Mouse (Mus musculus) megakaryocyte-erythroid progenitor cell, adult 5-6 weeks (primary cell): Measurements from ENCODE around the gene Plekho2. TPM values are rescaled to one million over a fixed set of nuclear protein-coding genes. Genes with fewer than 3 reads are reported as not detected.

Source experiments
- ATAC-seq: replicated peaks from 2 replicates; pipeline ENCODE4 v1.8.0; 2016; ENCODE audit warnings: mild to moderate bottlenecking, inconsistent platforms; ENCODE audit not compliant: severe bottlenecking, poor library complexity, low FRiP score, low TSS enrichment
- total RNA-seq, 2 experiments: library from RNA; stranded (forward) in 1 of 2; stranded (reverse) in 1 of 2; fragments of 200-1000, 215-1000 nt in 1 of 2; fragments of >200 nt in 1 of 2; fragmentation: Nextera tagmentation in 1 of 2; gene quantifications; 2 replicates each; pipeline ENCODE4 v1.2.3; 2014 to 2017

Gene Plekho2
- total RNA-seq, 2 experiments from 2014 or later = 16.8 to 29.1 TPM

DNA sequence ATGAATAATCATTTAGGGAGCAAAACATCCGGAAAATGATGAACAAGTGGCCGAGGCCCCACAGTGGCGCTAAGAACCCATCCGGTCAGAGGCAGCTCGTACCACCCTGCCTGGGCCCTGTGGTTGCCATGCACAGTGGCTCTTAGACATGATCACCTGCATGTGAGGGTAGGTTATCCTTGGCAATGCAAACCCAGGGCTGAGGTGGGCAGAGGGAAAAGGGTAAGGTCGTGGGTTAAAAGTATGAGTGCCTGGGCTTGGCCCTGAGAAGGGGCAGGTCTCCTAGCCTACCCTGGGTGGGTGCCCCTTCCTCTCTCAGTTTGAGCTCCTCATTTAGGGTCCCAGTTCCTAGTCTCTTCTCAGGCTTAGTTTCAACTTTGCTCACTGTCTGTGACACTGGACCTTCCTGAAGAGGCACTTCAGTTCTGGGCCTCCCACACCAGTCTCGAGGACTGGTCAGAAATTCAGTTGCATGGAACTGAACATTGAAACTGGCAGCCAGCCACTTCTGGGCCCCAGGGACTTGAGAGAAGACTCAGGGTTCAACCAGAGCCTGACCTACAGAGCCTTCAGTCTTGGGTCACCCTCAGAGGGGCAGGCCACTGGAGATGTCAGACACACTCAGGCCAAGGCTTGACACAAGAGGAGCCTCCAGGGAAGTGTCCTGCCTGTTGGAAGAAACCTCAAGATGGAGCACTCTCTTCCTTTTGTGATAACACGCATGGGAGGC is 41.8 kb downstream of the Plekho2 start:
- no peak for ATAC-seq

DNA sequence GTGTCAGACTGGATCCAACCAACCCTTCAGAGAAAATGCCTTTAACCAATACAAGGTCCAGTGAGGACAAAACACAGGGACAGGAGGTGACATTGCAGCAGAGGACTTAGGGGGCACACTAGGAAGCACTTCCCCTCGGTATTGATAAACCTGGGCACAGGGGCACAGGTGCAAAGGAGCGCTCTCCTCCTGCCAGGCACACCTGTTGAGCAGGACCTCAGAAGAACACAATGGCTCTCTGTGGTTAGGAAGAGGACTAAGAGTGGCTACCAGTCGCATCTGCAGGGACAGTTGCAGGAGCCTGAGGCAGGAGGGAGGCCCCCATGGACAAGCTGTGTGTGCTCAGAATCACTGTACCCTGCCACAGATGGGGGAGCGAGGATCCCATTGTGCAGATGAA is 43.3 kb downstream of the Plekho2 start:
- no peak for ATAC-seq

DNA sequence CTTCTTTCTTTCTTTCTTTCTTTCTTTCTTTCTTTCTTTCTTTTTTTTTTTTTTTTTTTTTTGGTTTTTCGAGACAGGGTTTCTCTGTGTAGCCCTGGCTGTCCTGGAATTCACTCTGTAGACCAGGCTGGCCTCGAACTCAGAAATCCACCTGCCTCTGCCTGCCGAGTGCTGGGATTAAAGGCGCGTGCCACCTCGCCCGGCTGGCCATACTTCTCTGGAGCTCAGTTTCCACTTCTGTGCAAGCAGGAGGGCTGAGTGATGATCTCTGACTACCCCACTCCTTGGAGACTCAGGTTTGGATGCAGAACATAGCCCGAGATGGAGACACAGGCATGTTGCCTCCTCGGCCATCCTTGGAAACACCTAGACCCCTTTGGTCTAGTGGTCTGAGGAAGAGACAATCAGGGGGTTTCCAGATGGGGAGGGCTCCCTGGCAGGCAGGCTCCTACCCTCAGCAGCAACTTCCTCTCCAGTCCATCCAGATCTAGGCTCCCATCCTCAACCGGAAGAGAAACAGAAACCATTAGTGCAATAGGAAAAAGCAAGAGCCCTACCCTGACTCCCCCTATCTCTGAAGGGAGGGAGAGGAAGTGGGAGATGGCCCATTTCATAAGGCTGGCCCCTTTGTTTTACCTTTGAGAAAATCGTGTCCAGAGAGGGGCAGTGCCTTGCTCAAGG is 43.9 kb downstream of the Plekho2 start:
- ATAC-seq = no peak

DNA sequence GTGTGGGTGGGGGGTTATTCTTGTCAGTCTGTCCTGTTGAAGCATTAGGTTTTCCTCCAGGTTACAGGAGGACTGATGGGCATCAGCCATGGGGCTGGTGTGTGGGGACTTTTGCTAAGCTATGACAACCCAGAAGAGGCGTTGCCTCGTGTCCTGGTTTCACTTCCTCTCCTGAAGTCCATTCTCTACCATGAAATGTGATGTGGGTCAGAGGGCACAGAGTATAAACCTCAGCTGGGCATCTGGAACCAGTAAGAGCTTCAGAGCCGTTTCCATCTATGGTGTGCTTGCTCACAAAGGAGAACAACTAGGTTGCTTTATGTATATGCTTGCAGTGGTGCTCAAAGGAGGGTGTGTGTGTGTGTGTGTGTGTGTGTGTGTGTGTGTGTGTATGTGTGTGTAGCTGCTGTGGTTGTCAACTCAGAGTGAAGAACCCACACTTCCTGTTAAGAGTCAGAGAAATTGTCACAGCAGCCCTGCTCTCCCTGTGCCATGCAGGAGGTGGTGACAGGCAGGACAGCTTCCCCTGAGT is 44.6 kb downstream of the Plekho2 start:
- ATAC-seq = no peak

DNA sequence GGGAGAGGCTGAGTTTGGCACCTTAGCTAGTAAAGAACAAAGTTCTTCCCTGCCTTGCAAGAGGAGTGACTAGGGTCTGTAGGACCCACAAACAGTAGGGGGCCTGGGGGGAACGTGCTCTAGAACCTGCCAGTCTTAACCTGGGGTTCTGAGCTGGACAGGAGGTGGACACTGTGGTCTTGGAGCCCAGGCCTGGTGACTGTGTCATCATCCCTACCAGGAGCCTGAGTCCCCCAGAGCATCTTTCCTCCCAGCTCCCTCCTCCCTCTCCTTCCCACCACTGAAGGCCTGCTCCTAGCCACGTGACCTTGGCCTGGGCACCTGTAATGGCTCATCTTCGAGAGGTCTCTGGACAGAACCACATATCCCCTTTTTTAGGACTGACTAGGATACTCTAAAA is 45.7 kb downstream of the Plekho2 start:
- ATAC-seq = no peak

DNA sequence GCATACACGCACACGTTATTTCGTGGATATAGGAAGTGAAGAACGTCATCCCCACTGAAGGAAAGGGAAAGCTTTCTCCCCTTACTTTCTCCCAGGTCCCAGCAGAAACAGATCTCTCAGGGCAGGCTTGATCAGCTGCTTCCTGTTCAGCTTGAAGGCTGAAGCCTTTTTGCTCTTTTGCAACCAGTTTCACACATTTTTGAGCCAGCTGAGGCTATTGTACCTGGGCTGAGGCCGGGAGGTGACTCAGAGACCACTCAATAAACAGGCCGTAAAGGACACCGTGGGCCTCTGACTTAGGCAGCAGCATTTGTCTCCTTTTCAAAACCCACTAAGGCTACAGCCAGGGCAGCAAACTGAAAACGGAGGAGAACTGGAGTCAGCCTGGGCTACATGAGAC is 46.9 kb downstream of the Plekho2 start:
- no peak for ATAC-seq

DNA sequence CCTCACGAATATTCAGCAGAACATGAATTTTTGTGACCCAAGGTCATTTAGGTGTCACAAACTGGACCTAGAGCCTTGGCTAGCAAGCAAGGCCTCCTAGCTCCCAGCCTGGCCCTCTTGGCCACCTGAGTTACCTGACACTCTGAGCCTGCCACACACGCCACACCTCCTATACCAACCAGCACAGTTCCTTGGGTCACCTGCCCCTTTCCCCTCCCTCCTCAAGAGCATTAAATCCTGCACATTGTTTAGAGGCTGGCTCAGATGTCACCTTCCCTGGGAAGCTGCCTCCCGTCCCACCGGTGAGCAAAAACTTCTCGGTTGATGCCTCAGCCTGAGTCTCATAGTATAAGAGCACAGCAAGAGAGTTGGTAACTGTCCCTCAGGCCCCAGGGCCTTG is 48.6 kb downstream of the Plekho2 start:
- no peak for ATAC-seq

DNA sequence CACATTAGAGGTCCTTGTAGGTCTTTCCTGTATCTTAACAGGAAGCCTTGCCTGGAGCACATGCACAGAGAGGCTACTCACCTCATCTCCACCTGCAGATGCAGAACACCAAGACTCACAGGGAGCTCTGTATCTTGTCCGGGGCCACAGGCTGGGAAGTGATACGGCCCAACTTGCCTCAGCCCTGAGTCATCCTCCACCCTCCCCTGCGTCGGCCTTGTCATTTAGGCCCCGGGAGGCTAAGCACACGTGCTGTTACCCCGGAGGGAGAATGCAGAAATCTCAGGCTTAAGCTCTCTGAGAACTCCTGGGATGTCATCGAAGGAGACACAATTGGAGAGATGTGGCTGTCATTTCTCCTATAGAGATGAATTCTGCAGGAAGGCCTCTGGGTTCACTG is 50.2 kb downstream of the Plekho2 start:
- peak; percentile 57 for ATAC-seq

DNA sequence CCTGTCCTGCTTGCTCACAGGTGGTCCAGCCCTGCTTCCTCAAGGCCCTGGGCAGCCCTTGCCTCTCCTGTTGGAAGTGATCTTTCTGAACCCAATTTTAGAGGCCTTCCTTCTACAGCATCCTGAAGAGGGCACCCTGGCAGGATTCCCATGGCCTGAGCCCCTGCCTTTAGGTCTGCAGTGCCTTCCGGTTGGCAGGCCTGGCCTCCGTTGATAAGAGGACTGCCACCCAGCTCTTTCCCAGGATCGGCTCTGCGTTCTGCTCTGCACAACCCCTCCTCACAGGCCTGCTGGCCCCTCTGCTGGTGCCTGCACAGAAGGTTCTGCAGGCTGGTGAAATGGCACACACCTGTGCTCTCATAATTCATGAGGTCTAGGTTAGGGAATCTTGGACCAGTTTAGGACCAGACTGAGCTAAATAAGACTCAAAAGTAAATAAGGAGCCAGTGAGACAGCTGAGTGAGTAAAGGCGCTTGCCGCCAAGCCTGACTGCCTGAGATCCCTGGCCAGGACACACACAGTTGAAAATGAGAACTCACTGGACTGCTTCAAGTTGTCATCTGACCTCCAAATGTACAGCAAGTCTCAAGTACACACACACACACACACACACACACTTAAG is 51.3 kb downstream of the Plekho2 start:
- ATAC-seq = peak; percentile 86

DNA sequence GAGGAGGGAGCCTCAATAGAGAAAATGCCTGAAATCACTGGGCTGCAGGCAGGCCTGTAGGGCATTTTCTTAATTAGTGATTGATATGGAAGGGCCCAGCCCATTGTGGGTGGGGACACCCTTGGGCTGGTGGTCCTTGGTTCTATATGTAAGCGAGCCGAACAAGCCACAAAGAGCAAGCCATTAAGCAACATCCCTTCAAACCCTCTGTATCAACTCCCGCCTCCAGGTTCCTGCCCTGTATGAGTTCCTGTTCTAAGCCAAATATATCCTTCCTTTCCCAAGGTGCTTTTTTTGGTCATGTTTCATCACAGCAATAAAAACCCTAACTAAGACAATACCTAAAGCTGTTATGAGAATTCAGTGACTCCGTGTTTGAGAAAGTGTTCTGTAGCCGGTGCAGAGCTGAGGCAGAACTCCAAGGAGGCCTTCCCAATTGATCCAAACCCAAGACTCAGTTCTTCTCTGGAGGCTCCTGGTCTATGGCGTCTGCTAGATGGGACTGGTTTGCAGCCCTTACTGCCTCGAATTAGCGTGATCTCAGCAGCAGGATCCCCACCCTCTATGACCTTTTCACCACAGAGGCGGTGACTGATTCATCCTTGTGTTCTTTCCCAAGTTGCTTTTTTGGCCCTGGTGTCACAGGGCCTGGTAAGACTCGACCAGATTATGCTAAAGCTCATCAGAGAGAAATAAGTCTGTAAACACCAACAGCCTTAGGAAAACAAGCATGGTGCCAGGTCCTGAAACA is 54.2 kb downstream of the Plekho2 start:
- ATAC-seq = no peak

DNA sequence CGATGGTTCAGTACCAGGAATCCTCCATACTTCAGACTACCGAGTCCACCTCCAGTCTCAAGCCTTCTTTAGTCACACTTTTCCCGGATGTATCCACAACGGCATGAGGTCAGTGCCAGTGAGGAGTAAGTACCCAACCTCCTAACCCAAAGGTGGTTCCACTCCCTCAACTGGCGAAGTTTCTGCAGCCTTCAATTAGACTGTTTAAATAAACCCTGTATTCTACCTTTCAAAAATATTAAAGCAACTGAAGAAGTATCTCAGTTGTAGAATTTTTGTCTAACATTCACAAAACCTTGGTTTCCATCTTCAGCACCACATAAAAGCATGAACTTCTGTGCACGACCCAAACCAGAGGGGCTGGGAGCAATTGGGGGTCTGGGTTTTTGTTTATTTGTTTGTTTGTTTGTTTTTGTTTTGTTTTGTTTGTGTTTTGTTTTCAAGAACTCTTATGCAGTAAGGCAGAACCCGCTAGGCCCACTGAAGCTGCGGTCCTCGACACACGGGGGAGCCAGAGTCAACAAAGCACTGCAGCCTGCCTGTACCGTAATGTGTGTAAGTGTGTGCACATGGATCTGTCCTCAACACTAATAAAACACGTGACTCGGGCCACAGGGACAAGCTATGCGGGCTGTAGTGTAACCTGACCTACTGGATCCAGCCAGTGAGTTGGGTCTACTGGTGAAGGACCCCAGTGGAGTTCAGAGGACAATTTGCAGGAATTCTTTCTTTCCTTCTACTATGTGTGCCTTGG is 56.1 kb downstream of the Plekho2 start:
- peak; percentile 90 for ATAC-seq

DNA sequence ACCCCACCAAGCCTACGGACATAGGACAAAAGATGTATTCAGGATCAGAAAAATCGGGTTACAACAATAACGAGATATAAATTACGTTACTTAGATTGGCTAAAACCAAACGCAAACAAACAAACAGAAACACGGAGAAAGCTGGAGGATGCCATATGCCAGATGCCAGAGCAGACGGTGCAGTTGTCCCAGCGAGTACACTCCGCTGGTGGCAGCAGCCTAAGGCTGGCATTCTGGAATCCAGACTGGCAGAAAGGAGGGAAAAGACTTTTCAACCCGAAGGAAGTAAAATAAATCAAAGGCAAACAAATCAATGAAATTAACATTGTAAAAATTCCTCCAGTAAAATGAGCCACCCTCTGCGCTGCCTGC is 59.3 kb downstream of the Plekho2 start:
- ATAC-seq = no peak

DNA sequence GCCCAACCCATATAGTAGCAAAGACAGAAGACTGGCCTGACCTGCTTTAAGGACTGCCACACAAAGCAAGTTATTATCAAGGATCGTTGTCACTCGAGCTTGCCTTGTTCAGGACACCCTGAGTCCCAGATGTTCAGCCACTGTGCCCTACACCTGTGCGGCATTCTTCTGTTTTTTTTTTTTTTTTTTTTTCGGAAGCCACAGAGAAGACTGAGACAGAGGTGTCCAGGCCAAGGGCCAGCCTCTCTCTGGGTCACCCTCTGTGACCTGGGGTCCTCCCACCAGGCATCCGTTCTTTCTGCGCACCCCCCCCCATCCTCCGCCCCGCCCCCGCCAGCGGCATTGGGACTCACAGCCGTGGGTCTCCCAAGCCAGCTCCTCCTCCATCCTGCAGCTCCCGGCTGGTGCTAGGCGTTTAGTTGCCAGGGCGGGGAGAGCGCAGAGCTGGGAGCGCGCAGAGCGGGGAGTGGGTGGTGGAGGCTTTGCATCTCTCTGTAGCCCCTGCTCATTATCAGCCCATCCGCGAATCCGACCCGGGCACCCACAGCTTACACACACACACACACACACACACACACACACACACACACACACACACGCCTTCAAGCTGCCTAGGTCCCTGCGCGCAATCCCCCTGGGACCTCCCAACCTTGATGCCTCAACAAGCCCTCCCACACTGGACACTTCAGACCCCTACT is 59.9 kb downstream of the Plekho2 start, which contains the start of gene Ankdd1a:
TSS of gene Ankdd1a (minus strand) at position 387 of the 698 bp plus-strand sequence.
- no peak for ATAC-seq

DNA sequence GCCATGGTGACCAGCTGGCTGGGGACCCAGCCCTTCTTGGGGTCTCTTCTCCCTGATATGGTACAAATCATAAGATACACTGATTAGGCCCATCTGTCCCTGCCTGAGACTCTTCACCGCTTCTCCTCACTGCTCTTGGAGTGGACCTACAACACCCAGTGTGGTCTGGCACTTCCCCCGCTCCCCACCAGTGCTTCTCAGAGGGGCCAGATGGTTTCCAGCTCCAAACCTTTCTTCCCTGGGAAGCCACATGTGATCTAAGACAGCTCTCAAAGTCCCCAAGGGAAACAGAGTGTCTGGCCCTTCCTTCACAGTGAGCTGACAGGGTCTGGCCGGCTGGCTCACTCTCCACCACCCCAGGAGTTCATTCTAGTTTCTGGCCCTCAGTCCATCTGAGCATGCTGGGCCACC is 65.0 kb downstream of the Plekho2 start:
- ATAC-seq = no peak

DNA sequence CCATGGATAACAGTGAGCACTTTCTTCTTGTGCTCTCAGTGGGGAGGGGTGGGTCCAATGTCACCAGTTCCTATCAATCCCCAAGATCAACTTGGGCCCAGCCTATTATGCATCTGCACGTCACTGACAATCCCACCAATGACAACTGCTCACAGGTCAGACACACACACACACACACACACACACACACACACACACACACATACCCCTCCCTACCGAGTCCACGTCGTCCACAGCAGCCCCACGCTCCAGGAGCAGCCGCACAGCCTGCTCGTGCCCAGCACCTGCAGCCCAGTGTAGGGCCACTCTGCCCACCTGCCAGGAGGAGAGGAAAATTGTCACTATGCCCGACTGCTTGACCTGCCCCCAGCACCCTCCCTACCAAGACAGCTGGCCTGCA is 65.4 kb downstream of the Plekho2 start:
- no peak for ATAC-seq

DNA sequence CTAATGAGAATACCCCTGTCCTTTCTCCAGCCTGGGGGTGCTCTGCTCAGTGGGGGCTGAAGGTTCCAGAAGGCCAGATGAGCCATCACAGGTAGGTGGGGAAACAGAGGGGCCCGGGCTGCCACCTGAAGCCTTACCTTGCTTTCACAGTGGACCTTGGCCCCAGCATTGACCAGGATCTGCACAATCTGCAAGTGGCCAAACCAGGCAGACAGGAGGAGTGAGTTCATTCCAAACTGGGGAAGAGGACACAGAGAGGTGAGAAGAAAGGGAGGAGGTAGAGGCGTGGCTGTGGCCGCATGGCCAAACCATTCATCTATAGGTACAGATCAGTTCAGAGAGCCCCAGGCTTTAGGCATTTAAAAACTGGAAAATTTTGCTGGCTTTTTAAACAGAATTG is 67.3 kb downstream of the Plekho2 start:
- ATAC-seq = no peak

DNA sequence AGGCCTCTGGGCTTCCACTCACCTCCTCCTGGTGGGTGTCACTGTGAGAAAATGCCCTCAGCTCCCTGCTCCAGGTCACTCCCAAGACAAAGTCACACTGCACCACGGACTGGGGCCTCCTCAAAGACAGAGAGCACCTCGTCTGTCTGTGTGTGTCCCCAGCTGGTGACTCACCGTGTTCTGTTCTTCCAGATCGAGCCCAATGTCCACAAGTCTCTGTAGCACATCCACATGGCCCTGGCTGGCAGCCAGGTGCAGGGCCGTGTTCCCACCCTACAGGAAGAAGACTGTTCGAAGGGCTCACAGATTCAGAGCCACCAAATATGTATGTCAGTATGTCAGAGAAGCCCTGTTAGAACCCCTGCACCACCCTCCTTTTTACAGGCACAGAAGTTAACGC is 71.4 kb downstream of the Plekho2 start:
- no peak for ATAC-seq

DNA sequence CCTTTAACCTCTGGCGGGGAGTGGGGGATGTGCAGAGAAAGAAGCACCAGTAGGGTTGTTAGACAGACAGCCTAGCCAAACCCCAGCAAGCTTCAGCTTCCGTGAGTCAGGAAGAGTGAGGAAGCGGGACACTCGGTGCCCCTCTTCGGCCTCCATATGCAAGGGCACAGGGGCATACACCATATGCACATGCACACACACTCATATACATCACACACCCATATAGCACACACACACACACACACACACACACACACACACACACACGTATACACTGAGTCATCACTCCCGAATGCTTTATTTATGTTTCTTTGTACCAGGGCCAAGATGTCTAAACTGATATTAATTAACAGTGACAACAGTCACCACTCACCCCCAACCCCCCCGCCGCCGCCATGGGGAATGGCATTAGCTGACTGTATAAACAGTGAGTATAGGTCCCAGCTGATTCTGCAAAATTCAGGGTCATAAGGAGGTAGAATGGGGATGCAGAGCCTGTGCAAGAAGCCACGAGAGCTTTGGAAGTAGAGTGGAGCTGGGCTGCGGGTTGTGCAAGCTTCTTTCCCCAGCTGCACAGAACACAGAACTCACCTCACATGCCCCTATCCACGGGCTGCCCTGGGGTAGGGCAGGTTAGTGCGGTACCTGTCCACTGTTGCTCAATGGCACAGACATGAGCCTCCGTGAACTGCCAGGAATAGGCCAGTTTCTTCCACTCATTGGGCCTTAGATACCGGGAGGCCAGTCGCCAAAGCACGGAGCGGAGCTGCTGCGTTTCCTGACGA is 76.9 kb downstream of the Plekho2 start:
- no peak for ATAC-seq
